Mouse (Mus musculus): ENCODE measurements around the gene Prkg1.
"Not testable (repeated sequence)": the region's sequence is repeated elsewhere in the genome, so short reads cannot be mapped to it uniquely, and the experiment has no call there.

Gene Prkg1

DNA sequence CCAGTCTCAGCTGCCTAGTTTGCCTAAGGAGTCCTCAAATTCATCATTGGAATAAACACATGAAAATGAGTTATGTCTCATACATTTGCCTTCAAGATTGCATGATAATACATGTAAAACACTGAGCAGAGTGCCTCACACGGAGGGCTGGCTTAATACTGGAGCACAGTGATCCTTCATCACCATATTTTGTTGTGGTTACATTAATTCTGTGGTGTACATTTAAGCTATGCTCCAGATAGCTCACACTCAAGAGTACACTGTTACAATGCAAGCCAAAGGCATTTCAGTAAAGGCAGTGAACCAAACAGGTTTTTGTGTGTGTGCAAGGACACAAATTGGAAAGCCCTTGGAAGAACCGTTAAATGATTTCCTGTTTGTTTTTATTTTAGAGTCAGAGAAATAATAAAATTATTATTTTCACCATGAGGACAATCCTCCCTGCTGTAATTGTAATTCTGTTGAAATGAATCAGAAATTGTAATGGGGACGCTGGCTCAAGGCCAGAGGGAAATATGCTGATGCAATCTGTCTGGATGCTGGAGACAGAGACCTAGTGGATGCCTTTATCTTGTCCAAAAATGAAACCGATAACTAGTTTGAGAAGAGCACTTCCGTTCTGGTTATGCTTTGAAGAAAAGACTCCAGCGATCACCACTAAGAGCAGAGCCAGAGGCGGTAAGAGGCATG is 484.9 kb downstream of the Prkg1 start:
- peak; percentile 15 for DNase-seq

DNA sequence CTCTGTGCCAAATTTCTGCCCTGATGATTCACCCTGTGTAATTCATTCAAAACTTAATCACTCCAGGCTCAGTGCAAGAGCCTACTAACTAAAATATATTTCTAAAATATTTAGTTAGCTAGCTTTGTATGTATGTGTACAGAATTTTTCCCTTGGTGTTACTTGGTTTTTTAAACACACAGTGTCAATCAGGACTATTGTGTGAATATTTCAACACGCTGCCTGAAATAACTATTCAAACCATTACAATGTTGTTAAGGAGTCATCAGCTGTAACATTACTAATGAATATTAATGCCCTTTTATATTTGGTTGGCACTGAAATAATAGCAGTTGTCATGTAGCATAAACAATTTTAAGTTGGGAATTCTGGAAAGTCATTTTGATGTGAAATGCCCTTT is 502.4 kb downstream of the Prkg1 start:
- DNase-seq = no peak

GRCm38 (mm10) chr19:31260494-31260893 is 504.3 kb downstream of the Prkg1 start:
- no peak for DNase-seq

DNA sequence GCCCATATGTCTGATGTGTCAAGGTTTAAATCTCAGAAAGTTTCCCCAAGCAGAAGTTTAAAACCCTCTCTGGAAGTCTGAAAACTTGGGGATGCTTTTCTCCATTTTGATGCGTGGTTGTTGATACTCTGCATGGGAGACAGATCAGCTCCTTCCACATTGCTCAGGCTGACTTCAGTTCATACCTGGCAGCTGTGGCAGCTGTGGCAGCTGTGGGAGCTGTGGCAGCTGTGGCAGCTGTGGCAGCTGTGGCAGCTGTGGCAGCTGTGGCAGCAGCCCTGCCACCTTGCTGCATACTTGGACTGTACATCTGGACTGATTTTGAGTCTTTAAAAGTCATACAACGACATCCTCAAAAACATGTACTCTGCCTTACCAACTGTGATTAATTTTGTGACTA is 509.1 kb downstream of the Prkg1 start:
- no peak for DNase-seq

- peak; percentile 11 for DNase-seq
Measured at GRCm38 (mm10) chr19:31232410-31232809, 532.4 kb downstream of the Prkg1 start.

GRCm38 (mm10) chr19:31228385-31228784 is 536.4 kb downstream of the Prkg1 start:
- no peak for DNase-seq

- DNase-seq = no peak
Measured at GRCm38 (mm10) chr19:31223457-31223856, 541.4 kb downstream of the Prkg1 start.

DNA sequence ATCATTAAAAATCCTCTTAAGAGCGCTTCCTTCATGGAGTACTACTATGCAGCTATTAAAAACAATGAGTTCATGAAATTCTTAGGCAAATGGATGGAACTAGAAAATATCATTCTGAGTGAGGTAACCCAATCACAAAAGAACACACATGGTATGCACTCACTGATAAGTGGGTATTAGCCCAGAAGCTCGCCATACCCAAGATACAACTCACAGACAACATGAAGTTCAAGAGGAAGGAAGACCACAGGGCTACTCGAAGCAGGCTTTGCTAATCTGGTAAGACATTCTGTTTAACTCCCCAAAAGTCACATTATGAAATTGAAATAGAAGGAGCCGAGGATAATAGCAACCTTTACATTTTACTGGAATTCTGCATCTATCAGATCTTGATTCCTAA is 545.6 kb downstream of the Prkg1 start:
- not testable (repeated sequence) for DNase-seq

DNA sequence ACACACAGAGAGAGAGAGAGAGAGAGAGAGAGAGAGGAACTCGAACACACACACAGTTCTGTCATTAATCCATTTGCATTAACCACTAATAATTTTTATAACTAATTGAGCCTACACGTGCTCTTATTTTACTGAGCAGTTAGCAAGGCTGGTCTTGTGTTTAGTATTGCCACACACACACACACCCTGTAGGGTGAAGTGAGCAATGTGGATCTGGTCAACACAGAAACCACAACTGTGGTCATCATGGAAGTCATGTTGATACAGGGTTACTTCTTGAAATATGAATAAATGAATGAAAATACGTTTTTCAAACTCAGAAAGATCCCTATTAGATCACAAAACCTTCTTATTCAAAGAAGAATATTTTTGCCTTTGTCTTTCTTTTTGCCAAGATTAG is 554.0 kb downstream of the Prkg1 start:
- no peak for DNase-seq

DNA sequence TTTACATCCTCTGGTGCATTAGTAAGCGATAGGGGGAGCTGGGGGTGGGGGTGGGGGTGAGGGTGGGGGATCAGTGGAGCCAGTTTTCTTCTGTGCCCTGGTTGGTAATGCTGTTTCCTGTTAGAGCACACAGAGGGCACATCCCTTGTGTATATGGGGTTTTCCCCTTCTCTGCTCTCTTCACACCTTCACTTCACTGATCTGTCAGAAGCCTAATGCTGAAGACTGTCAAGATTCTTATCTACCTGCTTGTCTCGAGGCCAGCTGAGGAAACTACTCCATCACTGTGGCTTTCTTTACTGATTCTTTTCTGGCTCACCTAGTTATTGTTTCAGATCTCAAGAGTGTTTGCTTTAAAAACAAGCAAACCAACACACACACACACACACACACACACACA is 554.4 kb downstream of the Prkg1 start:
- DNase-seq = no peak

GRCm38 (mm10) chr19:31199583-31199982 is 565.2 kb downstream of the Prkg1 start:
- DNase-seq = no peak

DNA sequence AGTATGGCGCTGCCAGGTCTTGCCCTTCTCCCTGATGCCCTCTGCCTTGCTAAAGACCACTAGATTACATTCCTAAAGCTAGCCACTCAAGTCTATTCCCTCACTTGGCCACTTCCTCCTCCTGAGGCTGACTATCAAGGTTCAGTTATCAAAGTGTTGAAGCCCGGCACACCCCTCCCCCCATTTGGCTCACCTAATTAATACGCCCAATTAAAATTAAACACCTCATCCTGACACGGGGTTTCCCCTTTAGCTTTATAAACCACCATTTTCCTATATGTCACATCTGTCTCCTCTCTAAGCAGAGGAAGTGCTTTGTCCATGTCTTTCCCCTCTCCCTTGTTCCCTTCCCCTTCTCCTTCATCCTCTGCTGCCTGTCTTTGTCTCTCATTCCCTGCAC is 566.4 kb downstream of the Prkg1 start:
- DNase-seq = no peak

GRCm38 (mm10) chr19:31197076-31197475 is 567.8 kb downstream of the Prkg1 start:
- peak; percentile 16 for DNase-seq

DNA sequence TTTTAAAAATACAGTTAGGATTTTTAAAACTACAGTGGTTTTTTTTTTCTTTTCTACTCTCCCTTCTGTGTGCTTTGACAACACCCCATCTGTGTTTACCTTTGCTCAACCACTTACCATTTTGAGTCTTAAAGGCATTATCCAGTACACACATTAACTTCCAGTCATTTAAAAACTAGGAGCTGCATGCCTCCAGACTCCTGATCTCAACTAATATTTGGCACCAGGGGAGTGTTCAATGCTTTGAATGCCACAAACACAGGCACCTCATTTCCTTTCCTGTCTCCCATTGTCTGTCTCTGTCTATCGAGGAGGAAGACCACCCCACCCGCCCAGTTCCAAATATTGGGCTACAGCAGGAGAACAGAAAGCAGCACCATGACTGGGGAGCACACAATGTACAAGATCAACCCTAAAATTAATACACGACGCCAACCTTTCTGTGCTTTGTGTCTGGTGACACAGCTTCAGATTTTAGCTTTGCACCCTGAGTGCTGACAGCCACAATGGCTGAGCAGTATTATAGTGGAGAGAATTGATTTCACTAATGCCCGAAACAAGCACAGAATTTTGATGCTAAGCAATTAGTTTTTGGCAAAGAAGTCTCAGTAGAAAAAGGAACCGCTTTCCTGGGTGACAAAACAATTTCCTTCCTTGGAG is 576.1 kb downstream of the Prkg1 start:
- no peak for DNase-seq

DNA sequence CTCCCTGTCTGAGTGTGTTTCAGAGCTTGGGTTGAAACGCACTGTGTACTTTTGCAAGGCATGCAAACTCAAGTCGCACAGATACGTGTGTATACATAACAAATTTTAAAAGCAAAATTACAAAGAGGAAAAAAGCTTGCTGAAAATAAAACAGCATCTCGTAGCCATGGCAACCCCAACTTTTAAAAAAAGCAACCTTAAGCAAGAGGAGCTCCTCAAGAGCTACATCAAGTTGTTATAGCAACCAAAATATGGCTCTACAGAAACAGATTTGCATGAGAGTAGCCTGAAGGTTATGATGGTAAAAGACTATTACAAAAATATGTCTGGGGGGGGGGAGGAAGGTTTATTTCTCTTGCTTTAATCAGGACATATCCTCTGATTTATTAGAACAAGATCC is 584.1 kb downstream of the Prkg1 start:
- DNase-seq = peak; percentile 68

DNA sequence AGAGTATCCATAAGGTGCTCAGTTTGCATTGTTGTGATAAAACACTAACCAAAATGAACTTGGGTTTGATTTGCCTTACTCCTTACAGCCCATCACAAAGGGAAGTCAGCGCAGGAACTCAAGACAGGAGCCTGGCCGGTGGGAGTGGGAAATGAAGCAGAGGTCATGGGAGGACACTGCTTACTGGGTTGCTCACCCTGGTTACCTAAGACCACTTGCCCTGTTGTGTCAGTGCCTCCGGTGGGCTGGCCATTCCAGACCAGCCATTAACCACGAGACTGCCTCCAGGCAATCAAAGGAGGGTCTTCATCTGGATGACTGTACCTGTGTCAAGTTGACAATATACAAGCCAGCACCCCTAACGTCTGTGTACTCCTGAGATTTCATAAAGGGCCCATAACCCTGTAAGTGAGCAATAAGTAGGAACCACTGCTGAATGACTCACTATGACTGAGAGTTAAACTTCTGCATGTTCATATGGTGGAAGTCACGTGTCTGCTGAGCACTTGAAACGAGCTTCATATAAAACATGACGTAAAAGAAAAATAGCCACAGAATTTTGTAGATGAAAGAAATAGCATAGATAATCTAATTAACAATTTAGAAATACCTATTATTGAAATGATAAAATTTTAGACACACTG is 587.4 kb downstream of the Prkg1 start:
- DNase-seq = no peak

GRCm38 (mm10) chr19:31170985-31171384 is 593.8 kb downstream of the Prkg1 start:
- no peak for DNase-seq

DNA sequence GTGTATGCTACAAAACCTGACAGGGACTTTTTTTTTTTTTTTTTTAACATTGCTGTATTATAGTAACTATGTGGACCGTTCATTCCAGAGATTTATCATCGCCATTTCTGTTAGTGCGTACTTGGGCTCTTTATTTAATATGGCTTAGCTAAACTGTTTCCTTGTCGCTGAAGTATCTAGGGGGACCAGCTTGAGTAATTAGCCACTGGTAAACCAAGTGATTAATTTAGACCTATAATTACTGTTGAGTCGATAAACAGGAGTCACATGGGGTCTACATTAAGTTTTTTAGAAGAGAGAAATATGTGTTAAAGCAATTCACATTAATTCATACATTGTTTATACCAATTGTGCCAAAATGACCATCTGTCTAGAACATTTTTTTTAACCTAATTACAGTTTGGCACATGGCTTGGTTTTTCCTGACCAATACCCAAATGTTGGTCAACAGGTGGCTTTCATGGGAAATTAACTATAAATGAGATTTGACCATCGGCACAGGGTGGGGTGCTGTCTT is 605.8 kb downstream of the Prkg1 start:
- no peak for DNase-seq

DNA sequence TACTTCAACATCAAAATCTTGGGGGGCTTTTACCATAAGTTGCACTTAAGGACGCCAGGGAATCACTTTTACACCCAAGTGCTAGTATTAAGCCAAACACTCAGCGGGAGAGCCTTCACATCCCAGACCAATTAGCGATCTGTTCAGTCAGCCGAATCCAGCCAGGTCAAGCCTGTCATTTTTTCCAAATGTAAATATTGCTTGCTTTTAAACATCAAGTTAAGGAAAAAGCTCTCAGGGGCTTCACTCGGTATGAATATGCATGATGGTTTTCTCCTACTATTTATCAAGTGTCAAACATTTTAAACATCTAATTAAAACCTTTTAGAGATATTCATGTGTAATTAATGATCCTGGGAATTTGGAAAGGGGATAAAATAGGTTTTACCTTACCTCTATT is 611.4 kb downstream of the Prkg1 start:
- no peak for DNase-seq

DNA sequence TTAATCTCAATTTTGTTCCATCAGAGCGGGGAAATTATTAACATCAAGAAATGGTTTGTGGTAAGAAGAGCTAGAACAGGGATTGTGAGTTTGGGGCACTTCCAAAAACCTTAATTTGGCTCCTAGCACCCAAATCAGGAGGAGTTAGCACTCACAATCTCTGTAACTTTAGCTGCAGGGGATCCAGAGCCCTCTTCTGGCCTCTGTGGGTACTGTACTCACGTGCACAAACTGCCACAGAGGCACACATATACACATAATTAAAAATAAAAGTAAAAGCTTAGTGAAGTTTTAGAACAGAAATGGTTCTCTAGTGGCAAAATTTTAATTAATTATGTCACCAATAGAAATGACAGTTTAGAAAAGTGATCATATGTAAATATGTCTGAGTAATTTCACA is 614.9 kb downstream of the Prkg1 start:
- no peak for DNase-seq

- peak; percentile 45 for DNase-seq
Measured at GRCm38 (mm10) chr19:31147457-31147856, 617.4 kb downstream of the Prkg1 start.

GRCm38 (mm10) chr19:31146156-31146555 is 618.7 kb downstream of the Prkg1 start:
- DNase-seq = no peak

DNA sequence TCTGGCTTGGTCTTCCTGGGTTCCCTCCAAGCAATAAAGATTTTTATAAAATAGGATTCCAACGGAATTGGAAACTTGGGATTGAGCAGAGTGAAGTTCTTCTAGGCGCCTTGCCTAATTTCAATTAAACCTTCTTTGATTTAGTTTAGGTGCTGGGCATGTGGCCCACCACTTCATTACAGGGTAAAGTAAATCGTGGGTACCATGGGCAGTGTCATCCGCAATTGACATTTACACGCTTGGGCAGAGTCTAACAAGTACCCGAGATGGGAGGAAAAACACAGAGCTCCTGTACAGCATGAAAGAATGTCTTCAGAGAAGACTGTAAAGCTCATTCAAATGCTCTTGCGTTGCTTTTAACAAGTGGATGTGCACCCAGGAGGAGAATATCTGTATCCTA is 622.9 kb downstream of the Prkg1 start:
- no peak for DNase-seq

GRCm38 (mm10) chr19:31136316-31136715 is 628.5 kb downstream of the Prkg1 start:
- DNase-seq = no peak

Data from right cerebral cortex, adult 18-20 months (tissue).